Mouse (Mus musculus) left cerebral cortex, adult 2 months (tissue): ENCODE measurements around the gene Irf2. TPM values are rescaled to one million over a fixed set of nuclear protein-coding genes. Genes with fewer than 3 reads are reported as not detected.

Experiments used
- DNase-seq, 2 experiments: peaks; one replicate each; pipeline ENCODE4 v3.0.0; 2021 to 2022; ENCODE audit warnings: low spot score in 2 of 2, mixed read lengths in 1 of 2; ENCODE audit errors: extremely low spot score in 1 of 2
- H3K27ac ChIP-seq: fragments of 200-600 bp; 2 replicates; pipeline ENCODE4 v1.8.1; 2022
- H3K4me3 ChIP-seq: fragments of 200-600 bp; 2 replicates; pipeline ENCODE4 v1.8.1; 2022
- CTCF ChIP-seq: fragments of 200-600 bp; IDR thresholded peaks from 2 replicates; pipeline ENCODE4 v1.8.1; 2022; ENCODE audit warnings: antibody characterized with exemption, mild to moderate bottlenecking, moderate library complexity
- intact Hi-C: fragments of 180-260 bp; cut with DNase I; formaldehyde crosslinking; loops from one replicate; pipeline ENCODE4 v1.15.1; 2025
- total RNA-seq, 2 experiments: library from RNA; stranded (reverse); gene quantifications; 2 replicates each; pipeline ENCODE4 v1.2.3; 2021

Gene Irf2
- total RNA-seq, 2 experiments from 2014 or later = 70.7 to 79.6 TPM

DNA sequence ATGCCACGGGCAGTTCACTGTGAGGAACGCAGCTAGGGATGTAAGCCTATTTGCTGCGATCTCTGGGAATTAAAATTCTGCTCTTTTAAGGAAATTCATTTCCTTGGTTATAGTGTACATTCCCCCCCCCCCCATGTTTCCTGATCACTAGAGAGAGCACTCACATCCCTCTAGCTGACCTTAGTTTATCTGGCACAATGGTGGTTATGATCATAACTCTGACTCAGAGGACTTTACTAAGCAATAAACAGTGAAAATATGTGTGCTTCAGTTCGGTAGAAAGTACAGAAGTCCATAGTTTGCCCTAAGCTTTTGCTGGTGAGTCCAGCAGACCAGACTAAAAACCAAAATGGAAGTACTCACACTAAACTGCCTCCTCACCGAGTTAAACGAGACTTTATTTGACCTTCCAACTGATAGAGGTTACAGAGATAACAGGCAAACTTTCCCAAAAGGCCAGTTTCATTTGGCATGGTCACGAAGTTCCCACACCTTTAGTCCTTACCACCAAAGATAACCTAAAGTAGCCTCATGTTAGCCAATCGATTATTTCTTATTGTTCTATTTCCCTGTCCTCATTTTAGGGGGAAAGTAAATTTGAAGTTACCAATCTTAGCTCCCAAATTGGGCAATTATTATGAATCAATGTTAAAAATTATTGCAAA lies 142.4 kb downstream of the Irf2 start:
- Histone ChIP-seq H3K4me3 (no peak overlapping the region), H3K27ac (no peak overlapping the region)
- TF ChIP-seq CTCF = no peak
- intact Hi-C loops = no loop called here
- no peak for DNase-seq

DNA sequence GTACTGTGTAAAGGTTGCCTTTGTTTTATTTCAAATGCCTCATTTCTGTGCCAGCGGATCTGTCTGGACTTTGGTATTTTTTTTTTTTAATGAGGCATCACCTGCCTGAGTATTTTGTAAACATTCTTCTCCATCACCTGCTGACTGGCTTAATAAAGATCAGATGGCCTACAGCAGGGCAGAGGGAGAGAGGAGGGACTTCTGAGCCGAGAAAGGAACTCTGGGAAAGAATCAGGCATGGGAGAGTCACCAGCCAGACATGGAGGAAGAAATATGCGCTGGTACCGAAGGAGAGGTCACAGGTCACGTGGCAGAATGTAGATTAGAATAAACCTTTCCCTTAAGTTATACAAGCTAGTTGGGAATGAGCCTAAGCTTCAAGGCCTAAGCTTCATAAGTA lies 143.2 kb downstream of the Irf2 start:
- TF ChIP-seq CTCF = no peak
- intact Hi-C loops = no loop called here
- Histone ChIP-seq H3K27ac (no peak overlapping the region), H3K4me3 (no peak overlapping the region)
- DNase-seq = no peak

DNA sequence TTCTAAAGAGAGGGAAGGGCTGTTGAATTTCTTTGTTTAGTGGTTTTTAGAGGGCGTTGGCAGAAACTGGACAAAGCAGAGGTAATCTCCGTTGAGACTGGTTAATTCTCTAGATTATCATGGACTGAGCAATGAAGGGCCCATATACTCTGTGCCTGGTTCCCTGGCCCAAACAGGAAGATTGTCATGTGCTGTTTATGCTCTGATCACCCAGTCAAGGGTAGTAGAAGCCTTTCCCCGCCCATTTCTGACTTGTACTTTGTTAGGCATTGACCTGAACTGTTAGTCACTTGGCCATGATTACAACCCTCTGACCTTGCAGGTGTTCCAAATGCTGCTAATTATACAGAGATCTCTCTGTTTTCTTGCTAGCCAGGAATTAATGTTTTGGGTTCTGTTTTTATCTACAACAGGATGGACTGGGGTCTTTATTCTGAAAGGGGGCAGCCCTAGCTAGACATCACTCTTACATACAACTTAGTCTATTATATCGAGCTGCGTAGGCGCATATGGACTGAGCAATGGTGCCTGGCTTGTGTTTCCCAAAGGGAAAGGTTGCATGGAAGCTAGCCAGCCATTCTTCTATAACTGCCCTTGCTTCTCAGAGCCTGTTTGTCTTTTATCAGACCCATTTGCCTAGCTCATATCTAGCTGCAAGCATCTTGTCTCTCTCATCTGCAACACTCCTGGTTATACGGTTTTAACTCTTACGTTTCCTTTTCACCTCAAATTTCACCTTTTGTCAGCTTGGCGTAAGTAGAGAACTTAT lies 143.9 kb downstream of the Irf2 start:
- Histone ChIP-seq H3K4me3 (no peak overlapping the region), H3K27ac (no peak overlapping the region)
- DNase-seq = no peak
- intact Hi-C loops = no loop called here
- TF ChIP-seq CTCF = no peak

DNA sequence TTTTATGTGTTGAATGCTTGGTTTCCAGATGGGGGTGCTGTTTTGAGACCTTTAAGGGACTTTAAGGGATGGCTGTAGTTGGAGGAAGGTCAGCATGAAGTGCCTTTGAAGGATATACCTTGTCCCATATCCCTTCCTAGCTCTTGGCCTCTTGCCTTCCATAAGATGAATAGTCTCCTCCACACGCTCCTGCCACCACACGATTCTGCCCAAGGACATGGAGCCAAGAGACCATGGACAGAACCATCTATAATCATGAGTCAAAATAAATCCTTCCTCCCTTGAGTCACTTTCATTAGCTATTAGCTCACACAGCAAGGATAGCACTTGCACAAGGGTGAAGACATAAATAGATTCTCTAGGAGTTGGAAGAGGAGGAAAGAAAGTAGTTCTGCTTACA lies 146.3 kb downstream of the Irf2 start:
- DNase-seq = no peak
- TF ChIP-seq CTCF = no peak
- H3K27ac ChIP-seq = no peak overlapping the region
- intact Hi-C loops = no loop called here
- H3K4me3 ChIP-seq = no peak overlapping the region

DNA sequence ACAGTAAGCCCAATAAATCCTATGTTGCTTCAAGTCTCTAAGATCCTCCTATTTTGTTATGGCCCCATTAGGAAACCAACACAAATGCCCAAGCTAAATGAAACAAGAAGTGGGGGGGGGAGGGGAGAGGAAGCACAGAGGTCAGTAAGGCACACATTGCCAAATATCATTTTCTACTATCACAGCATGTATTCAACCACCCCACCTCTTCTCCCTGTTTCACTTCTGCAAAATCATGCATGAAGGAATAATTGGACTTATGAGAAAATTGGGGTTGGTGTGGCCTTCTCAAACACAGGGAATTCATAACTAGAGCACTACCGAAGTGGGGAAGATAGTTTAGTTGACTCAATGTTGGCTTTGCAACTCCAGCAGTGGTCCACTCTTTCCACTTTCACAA lies 146.7 kb downstream of the Irf2 start:
- no peak for TF ChIP-seq CTCF
- no peak overlapping the region for H3K4me3 ChIP-seq
- intact Hi-C loops = no loop called here
- no peak for DNase-seq
- H3K27ac ChIP-seq = no peak overlapping the region

DNA sequence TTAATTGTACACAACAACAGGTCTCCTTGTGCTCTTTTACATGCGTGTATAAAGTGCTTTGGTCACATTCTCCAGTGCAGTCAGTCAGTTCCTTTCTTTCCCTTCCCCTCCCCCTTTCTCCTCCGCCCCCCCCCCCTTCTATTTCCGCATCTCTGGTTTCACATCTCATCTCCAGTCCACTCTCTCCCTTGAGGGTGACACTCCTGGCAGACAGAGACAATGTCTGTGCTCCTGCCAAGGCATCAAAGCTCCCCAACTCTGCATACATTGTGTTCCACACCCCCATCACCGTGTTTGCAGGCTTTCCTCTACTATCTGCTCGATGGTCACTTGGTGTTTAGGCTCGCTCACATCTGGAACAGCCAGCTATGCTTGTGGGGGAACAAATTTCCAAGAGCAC lies 147.9 kb downstream of the Irf2 start:
- Histone ChIP-seq H3K4me3 (no peak overlapping the region), H3K27ac (no peak overlapping the region)
- intact Hi-C loops = no loop called here
- DNase-seq = no peak
- no peak for TF ChIP-seq CTCF

DNA sequence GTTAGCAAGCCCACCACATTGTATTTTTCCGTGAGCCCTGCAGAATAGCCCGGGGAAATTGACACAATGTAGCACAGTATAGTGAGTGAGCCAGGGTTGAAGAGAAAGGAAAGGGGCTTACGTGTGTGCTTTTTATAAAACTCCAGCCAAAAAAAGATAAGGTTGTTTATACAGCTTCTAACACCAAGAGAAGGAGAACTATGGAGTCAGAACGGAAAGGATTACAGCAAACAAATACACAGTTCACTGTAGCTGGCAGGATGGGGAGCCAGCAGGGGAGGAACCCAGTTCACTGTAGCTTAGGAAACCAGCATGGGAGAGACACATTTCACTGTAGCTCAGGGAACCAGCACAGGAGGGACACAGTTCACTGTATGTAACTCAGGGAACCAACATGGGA lies 149.0 kb downstream of the Irf2 start:
- Histone ChIP-seq H3K27ac (no peak overlapping the region), H3K4me3 (no peak overlapping the region)
- no peak for DNase-seq
- intact Hi-C loops = no loop called here
- no peak for TF ChIP-seq CTCF

DNA sequence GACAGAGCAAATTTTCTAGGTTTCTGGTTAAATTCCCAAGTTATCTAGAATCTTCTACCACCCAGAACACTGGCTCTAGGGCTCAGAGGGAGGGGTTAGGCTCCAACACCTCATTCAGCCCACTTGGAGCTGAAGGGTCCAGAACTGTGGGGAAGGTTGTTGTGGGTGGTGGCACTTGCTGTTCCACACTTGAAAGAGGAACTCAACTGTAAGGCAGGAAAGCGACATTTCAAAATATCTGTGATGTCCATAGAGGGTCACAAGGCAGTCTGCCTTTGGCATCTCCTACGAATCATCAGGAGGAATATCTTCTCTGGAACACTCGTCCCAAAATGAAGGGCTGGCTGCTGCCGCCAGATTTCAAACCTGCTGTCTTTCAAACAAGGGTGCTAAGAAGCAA lies 150.7 kb downstream of the Irf2 start:
- Histone ChIP-seq H3K27ac (no peak overlapping the region), H3K4me3 (no peak overlapping the region)
- intact Hi-C loops = no loop called here
- no peak for TF ChIP-seq CTCF
- DNase-seq = no peak

DNA sequence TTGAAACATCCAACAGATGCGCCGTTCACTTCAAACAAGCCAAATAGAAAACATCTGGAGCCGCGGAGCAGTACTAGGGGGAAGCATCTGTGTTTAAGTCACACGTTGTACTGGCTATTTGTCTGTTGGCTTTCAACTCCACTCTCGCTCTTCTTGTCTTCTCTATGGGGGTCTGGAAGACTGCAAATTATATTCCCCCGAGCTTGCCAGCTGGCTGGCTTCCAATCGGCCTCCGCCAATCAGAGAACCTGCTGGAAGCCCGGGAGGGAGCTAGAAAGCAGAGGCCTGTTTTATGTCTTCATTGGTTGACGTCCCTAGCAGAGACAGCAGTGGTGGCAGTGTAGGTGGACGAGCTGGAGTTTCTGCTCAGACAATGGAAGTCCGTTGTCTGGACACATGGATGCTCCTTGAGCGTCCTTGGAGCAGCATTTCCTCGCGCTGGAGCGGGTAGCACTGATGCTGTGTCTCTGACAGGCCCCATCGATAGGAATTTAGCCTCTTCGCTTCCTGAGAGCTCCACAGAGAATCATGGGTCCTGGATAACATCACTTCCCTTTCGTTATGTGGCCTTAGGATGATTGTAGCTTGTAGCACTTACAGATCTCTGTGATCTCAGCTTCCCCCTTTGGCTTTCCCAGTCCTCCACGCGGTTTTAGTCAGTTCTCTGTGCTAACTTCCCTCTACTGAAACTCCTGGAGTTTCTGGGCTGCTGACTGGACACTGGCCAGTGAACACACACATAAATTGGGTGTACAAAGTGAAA lies 153.2 kb downstream of the Irf2 start:
- Histone ChIP-seq H3K4me3 (no peak overlapping the region), H3K27ac (no peak overlapping the region)
- intact Hi-C loops = no loop called here
- DNase-seq = peak in 1 of 2 experiments; percentile 12
- TF ChIP-seq CTCF = no peak

DNA sequence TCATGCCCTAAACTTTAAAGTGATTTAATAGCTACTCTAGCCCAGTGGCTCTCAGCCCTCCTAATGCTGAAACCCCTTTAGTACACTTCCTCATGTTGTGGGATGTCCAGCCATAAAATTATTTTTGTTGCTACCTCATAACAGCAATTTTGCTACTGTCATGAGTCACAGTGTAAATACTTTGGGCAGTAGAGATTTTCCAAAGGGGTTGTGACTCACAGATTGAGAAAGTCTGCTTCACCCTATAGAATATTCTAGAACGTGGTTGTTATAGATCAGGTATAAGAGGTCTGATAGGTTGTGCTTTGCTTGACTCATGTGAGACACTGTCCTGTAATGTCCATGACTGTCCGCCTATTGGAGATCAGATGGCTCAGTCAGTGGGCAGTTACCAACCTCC lies 154.9 kb downstream of the Irf2 start:
- Histone ChIP-seq H3K4me3 (no peak overlapping the region), H3K27ac (no peak overlapping the region)
- no peak for TF ChIP-seq CTCF
- intact Hi-C loops = no loop called here
- no peak for DNase-seq

DNA sequence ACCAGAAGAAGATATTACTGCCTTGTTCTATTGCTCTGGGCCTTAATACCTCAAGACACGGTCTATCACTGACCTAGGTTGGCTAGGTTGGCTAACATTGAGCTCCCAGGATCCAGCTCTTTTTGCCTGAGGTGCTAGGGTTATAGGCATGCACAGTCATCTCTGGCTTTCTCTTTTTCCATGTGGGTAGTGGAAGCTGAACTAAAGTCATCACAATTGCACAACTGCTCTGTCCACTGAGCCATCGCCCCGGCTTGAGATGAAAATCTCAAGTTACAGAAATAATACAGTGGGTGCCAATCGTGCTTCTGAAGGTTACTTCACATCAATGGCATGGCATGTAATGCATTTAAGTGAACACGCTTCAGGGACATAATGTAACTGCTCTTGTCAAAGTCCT lies 156.5 kb downstream of the Irf2 start:
- Histone ChIP-seq H3K27ac (no peak overlapping the region), H3K4me3 (no peak overlapping the region)
- TF ChIP-seq CTCF = no peak
- intact Hi-C loops = no loop called here
- no peak for DNase-seq

DNA sequence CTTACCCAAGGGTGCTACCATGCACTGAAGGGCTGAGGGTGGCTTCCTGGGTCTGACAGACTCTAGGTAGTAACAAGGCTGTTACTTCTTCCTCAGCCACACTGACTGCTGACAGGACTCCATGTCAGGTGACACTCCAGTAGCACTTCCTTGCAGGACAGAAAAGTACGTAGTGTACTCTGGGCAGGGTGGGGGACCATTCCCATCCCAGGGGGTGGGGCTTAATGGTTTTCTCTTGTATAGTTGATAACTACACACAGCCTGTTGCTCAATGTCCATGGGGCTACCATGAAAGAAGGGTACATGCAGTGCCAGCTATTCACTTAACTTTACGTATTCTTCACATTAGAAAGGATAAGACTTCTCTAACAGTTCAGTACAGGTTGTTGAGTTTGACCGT lies 157.2 kb downstream of the Irf2 start:
- Histone ChIP-seq H3K27ac (no peak overlapping the region), H3K4me3 (no peak overlapping the region)
- DNase-seq = no peak
- intact Hi-C loops = no loop called here
- TF ChIP-seq CTCF = no peak

Other genes starting within 250 kb of the Irf2 start
- gene Cenpu, start 187.7 kb upstream of the Irf2 start, total RNA-seq = 1 to 10 TPM; 2.0 to 2.3 TPM
- gene Primpol, start 122.5 kb upstream of the Irf2 start, total RNA-seq = 1 to 10 TPM; 4.6 to 6.1 TPM
- 10 to 100 TPM; 13.4 to 13.6 TPM for gene Casp3, start 122.4 kb upstream of the Irf2 start, total RNA-seq
- gene Enpp6, start 247.2 kb downstream of the Irf2 start, total RNA-seq = 1 to 10 TPM; 3.1 to 4.5 TPM